Mouse (Mus musculus) embryonic fibroblast, embryonic 13.5 days (primary cell): ENCODE measurements around the gene BC067074.
"Not testable (repeated sequence)": the region's sequence is repeated elsewhere in the genome, so short reads cannot be mapped to it uniquely, and the experiment has no call there.

Experiments
- CTCF ChIP-seq: IDR thresholded peaks from 2 replicates; pipeline ENCODE4 v1.5.1; 2011; ENCODE audit warnings: mild to moderate bottlenecking, control low read depth, low read length, moderate library complexity, borderline replicate concordance; ENCODE audit not compliant: insufficient read depth
- POLR2A ChIP-seq: IDR thresholded peaks from 2 replicates; pipeline ENCODE4 v1.6.1; 2011; ENCODE audit warnings: low read depth, mild to moderate bottlenecking, control low read depth, low read length, moderate library complexity

GRCm38 (mm10) chr13:113382770-113383169 is 89.8 kb downstream of the BC067074 start:
- TF ChIP-seq POLR2A, CTCF: not testable (repeated sequence)
